Mouse (Mus musculus) stomach, embryonic 16.5 days (tissue): ENCODE results near the gene Cbx3. TPM values are rescaled to one million over a fixed set of nuclear protein-coding genes. Genes with fewer than 3 reads are reported as not detected.
A peak's percentile ranks its signal among the peaks of the same experiment; 100 is the strongest.

ENCODE experiments used
- ATAC-seq: fragments of 200-750 bp; cut with Nextera tagmentation; 2 replicates; pipeline ENCODE4 v1.8.0; 2017; ENCODE audit warnings: moderate number of reproducible peaks, moderate TSS enrichment; ENCODE audit not compliant: insufficient read depth, low FRiP score
- H3K27ac ChIP-seq: fragments of 300-500 bp; sonication (generic); 2 replicates; pipeline ENCODE4 v1.5.1; 2014; ENCODE audit warnings: low read length
- H3K27me3 ChIP-seq: fragments of 300-500 bp; sonication (generic); 2 replicates; pipeline ENCODE4 v1.6.1; 2014; ENCODE audit warnings: low read length, control low read depth, mixed read lengths; ENCODE audit not compliant: control insufficient read depth, insufficient read depth
- H3K36me3 ChIP-seq: fragments of 300-500 bp; sonication (generic); 2 replicates; pipeline ENCODE4 v1.6.1; 2014; ENCODE audit warnings: low read length; ENCODE audit not compliant: control insufficient read depth, insufficient read depth
- H3K4me1 ChIP-seq: fragments of 300-500 bp; sonication (generic); 2 replicates; pipeline ENCODE4 v1.6.1; 2014; ENCODE audit warnings: low read length, control low read depth, mixed read lengths; ENCODE audit not compliant: control insufficient read depth, insufficient read depth
- H3K4me2 ChIP-seq: fragments of 300-500 bp; sonication (generic); 2 replicates; pipeline ENCODE4 v1.6.1; 2014; ENCODE audit warnings: low read depth, low read length, mixed read lengths
- H3K4me3 ChIP-seq: fragments of 300-500 bp; sonication (generic); replicated peaks from 2 replicates; pipeline ENCODE4 v1.5.1; 2014; ENCODE audit warnings: mild to moderate bottlenecking, low read length
- H3K9ac ChIP-seq: fragments of 300-500 bp; sonication (generic); 2 replicates; pipeline ENCODE4 v1.6.1; 2014; ENCODE audit warnings: low read length
- H3K9me3 ChIP-seq: fragments of 300-500 bp; sonication (generic); replicated peaks from 2 replicates; pipeline ENCODE4 v1.6.1; 2016; ENCODE audit warnings: low read length, control low read depth; ENCODE audit not compliant: control insufficient read depth
- WGBS: fragments of 180-500 bp; shearing (Covaris S2); extraction: QIAGEN DNeasy Blood & Tissue Kit; methylation state at CpG from one replicate; pipeline ENCODE4 v1.1.7; 2014; 5-methylcytosine and 5-hydroxymethylcytosine counted together
- polyA plus RNA-seq: library from polyadenylated mRNA; unstranded; fragments of >200 nt; fragmentation: Nextera tagmentation; extraction: Ambion mirVana; gene quantifications from 2 replicates; pipeline ENCODE4 v1.2.1, GENCODE M21; 2015

Cbx3 gene
- polyA plus RNA-seq, 1 experiment from 2014 or later: 396 TPM

DNA sequence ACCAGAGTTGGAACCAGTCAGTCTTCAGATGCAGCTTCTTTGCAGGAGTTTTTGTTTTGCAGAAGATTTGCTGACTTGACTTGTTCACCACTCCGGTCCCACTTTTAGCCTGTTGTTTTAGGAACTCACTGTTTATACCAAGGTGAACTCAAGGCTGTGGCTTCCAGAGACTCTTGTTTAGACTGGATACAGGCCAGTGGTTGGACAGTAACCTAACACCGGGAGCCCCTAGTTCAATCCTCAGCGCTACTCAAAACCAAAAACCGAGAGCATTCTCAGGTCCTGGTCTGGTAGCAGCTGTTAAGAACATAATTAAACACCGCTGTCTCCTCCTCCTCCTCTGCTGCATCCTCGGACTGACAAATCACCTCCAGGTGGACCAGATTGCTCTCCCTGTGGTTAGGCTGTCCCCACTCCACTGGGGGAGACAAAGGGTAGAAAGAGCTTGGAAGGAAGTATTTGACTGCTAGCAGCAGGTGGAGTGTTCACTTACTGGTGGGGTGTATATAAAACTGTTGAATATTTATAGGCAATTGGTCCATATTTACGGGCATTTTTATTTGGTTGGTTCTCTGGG is 17.1 kb upstream of the Cbx3 start:
- WGBS: 57% methylated on average over 7 of the region's 7 CpGs
- Histone ChIP-seq H3K9me3 (no peaks in the 10 kb centered on the region), H3K27me3 (no peaks in the 10 kb centered on the region), H3K36me3 (0 out of 2 replicates have a peak, but pooled peaks cover under 1% of the 10 kb centered on the region), H3K27ac (no peak overlapping the region), H3K4me1 (no peaks in the 10 kb centered on the region), H3K4me3 (no peak overlapping the region), H3K9ac (no peak overlapping the region), H3K4me2 (no peak overlapping the region)
- ATAC-seq: no peak

DNA sequence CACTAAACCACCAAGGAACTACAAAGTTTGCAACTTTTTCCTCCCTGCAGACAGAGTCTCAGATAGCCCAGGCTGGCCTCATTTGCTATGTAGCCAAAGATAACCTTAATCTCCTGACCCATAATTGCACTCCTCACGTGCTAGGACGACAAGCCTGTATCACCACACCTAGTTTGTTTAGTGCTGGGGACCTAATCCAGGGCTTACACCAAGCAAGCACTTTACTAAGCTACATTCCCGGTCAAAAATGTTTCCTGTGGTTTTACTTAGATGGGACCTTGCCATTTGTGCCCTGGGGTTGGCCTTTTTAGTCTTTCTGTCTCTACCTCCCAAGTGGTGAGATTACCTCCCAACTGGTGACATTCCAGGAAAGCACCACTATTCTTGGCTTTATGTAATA is 15.2 kb upstream of the Cbx3 start:
- H3K36me3 ChIP-seq: peaks cover 6% of the 10 kb centered on the region; the same call in 1 of the 2 replicates
- H3K4me2 ChIP-seq: no peak overlapping the region
- H3K9me3 ChIP-seq: no peaks in the 10 kb centered on the region
- no peak for ATAC-seq
- no peaks in the 10 kb centered on the region for H3K4me1 ChIP-seq
- 30% methylated on average over 3 of the region's 3 CpGs for WGBS
- H3K27ac ChIP-seq: no peak overlapping the region
- no peak overlapping the region for H3K4me3 ChIP-seq
- no peak overlapping the region for H3K9ac ChIP-seq
- no peaks in the 10 kb centered on the region for H3K27me3 ChIP-seq

DNA sequence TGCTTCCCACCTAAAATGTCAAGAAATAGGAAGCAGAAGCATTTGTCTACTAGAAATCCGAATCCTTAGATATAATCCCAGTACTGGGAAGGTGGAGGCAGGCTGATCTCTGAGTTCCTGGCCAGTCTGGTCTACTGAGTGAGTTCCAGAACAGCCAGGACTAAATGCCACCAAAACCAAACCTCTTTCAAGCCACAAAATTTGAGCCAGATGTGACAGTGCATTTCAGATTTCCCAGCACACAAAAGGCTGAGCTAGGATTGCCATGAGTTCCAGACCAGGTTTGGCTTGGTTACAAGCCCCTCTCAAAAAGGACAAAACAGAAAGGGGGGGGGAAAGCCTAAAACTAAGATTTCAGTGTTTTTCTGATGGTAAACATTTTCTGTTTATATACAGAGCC is 14.0 kb upstream of the Cbx3 start:
- Histone ChIP-seq H3K36me3 (peaks cover 15% of the 10 kb centered on the region; the same call in 1 of the 2 replicates), H3K4me1 (no peaks in the 10 kb centered on the region), H3K4me3 (no peak overlapping the region), H3K9ac (no peak overlapping the region), H3K27me3 (no peaks in the 10 kb centered on the region), H3K27ac (no peak overlapping the region), H3K4me2 (no peak overlapping the region), H3K9me3 (no peaks in the 10 kb centered on the region)
- WGBS: 59% methylated on average over 1 of the region's 1 CpGs
- no peak for ATAC-seq

DNA sequence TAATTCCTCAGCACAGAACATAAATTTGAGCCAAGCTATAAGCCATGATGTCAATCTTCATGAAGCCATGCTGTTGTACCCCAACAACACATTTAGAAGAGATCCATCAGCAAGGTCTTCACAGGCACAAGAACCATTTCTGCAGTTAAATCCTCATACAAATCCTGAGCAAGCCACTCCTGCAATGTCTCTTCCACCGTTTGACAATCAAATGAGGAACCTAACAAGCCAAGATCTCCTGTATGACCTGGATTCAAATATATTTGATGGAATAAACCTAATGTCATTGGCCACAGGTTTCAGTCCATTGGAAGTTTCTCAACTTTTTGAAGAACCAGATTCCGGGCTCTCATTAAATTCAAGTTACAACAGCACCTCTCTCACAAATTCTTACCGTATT is 12.9 kb upstream of the Cbx3 start:
- 68% methylated on average over 3 of the region's 3 CpGs for WGBS
- H3K9ac ChIP-seq: no peak overlapping the region
- no peak overlapping the region for H3K4me3 ChIP-seq
- no peaks in the 10 kb centered on the region for H3K4me1 ChIP-seq
- no peak for ATAC-seq
- H3K27me3 ChIP-seq: no peaks in the 10 kb centered on the region
- no peak overlapping the region for H3K4me2 ChIP-seq
- no peak overlapping the region for H3K27ac ChIP-seq
- H3K36me3 ChIP-seq: peaks cover 16% of the 10 kb centered on the region
- no peaks in the 10 kb centered on the region for H3K9me3 ChIP-seq

DNA sequence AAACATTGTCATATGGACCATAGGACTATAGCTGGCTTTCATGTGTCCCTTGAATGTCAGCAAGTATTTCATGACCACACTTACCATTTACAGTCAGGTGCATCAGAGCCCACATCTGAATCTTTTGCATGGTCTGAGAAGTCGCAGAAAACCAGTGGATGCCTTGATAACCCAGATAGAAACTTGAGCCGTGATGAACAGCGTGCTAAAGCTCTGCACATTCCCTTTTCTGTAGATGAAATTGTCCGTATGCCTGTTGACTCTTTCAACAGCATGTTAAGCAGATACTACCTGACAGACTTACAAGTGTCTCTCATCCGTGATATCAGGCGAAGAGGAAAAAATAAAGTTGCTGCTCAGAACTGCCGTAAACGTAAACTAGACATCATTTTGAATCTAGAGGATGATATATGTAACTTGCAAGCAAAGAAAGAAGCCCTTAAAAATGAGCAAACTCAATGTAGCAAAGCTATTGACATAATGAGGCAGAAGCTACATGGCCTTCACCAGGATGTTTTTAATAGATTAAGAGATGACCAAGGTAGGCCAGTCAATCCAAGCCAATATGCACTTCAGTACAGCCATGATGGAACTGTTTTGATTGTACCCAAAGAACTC is 12.3 kb upstream of the Cbx3 start:
- Histone ChIP-seq H3K4me1 (no peaks in the 10 kb centered on the region), H3K4me3 (no peak overlapping the region), H3K9ac (no peak overlapping the region), H3K27me3 (no peaks in the 10 kb centered on the region), H3K9me3 (no peaks in the 10 kb centered on the region), H3K36me3 (peaks cover 16% of the 10 kb centered on the region), H3K4me2 (no peak overlapping the region), H3K27ac (no peak overlapping the region)
- 69% methylated on average over 8 of the region's 8 CpGs for WGBS
- no peak for ATAC-seq

DNA sequence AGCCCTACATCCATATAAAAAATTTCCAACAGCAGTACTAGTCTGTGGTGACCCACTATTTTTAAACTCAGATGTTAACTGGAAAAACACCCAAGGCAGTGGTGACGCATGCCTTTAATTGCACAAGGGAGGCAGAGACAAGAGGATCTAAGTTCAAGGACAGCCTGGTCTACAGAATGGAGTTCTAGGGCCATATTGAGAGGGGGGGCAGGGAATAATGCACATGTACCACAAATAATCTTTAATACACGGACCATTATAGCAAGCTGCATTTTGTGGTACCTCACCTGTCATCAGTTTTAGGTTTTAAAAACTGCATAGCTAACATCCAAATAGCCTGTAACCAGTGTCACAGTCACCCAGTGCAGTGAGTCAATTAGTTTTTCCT is 11.2 kb upstream of the Cbx3 start:
- Histone ChIP-seq H3K4me3 (no peak overlapping the region), H3K36me3 (peaks cover 24% of the 10 kb centered on the region), H3K27ac (no peak overlapping the region), H3K9me3 (no peaks in the 10 kb centered on the region), H3K4me1 (peaks cover 4% of the 10 kb centered on the region; the same call in 1 of the 2 replicates), H3K9ac (no peak overlapping the region), H3K27me3 (no peaks in the 10 kb centered on the region), H3K4me2 (no peak overlapping the region)
- ATAC-seq: no peak
- WGBS: 31% methylated on average over 2 of the region's 2 CpGs

DNA sequence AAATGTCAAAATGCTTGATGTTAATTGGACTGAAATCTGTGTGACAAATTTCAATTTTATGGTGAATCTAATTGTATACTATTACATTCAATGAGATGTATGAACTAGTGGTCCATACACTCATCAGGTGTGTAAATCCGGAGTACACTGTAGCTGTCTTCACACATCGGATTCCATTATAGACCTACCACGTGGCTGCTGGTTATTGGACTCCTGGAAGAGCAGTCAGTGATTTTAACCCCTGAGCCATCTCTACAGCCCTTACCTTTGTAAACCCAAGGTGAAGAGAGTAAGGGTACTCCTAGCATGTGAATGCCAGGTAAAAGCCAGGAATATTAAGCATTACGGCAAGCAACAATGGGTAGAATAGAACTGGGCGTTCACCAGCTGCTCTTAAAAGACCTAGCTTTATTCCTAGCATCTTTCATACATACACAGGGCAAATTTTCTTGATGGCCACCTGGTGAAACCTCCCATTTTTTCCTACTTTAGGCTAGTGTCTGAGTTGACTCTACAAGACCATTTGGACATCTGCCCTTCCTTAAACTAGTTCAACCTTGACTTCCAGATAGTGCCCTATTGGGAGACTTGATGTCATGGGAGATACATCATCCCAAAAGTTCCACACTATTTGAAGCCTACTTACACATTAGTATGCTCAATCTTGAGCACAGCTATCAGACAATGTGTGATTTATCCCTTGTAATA is 10.7 kb upstream of the Cbx3 start:
- no peaks in the 10 kb centered on the region for H3K27me3 ChIP-seq
- peaks cover 6% of the 10 kb centered on the region; the same call in 1 of the 2 replicates for H3K4me1 ChIP-seq
- H3K9ac ChIP-seq: no peak overlapping the region
- H3K4me3 ChIP-seq: no peak overlapping the region
- WGBS: 51% methylated on average over 5 of the region's 5 CpGs
- no peaks in the 10 kb centered on the region for H3K9me3 ChIP-seq
- 0 out of 2 replicates have a peak, but pooled peaks have one; percentile 9 for ATAC-seq
- no peak overlapping the region for H3K27ac ChIP-seq
- H3K4me2 ChIP-seq: no peak overlapping the region
- peaks cover 25% of the 10 kb centered on the region for H3K36me3 ChIP-seq

DNA sequence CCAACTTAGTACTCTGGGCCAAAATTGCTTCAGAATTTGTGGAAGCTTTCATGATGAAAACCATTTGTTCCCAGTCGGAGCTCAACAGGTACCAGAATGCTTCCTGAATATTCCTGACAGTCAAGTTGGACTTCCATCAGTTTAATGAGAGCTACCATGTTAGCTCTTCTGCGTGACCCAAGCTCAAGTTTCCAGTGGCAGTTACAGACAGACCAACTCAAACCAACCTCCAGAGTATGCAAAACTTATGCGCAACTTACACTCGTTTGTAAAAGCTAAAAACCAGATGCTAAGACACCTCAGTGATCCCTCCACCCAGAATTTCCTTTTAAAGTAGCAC is 10.2 kb upstream of the Cbx3 start:
- no peak overlapping the region for H3K9ac ChIP-seq
- no peak overlapping the region for H3K27ac ChIP-seq
- no peaks in the 10 kb centered on the region for H3K27me3 ChIP-seq
- H3K4me1 ChIP-seq: peaks cover 6% of the 10 kb centered on the region; the same call in 1 of the 2 replicates
- H3K4me2 ChIP-seq: no peak overlapping the region
- ATAC-seq: no peak
- H3K4me3 ChIP-seq: no peak overlapping the region
- no peaks in the 10 kb centered on the region for H3K9me3 ChIP-seq
- peaks cover 25% of the 10 kb centered on the region for H3K36me3 ChIP-seq
- 72% methylated on average over 4 of the region's 4 CpGs for WGBS

DNA sequence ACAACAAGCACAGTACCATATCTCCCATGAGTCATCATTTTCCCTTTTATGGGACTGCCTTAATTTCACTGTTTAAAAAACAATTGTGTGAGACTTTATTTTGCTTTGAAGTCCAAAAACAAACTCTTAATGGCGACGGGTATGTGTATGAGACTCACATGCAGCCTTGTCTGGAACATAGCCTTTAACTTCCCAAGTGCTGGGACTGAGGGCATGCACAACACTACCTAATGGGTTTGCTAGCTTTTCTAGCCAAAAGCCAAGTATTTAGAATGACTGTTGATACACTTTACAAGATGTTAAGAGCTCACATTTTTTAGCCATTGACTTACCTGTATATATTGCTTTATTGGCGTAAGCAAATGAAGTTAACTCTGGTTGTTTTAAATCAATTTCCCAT is 9.8 kb upstream of the Cbx3 start:
- no peak overlapping the region for H3K4me2 ChIP-seq
- H3K9ac ChIP-seq: no peak overlapping the region
- H3K9me3 ChIP-seq: no peaks in the 10 kb centered on the region
- H3K27ac ChIP-seq: no peak overlapping the region
- H3K4me3 ChIP-seq: no peak overlapping the region
- peaks cover 6% of the 10 kb centered on the region; the same call in 1 of the 2 replicates for H3K4me1 ChIP-seq
- no peaks in the 10 kb centered on the region for H3K27me3 ChIP-seq
- peaks cover 25% of the 10 kb centered on the region for H3K36me3 ChIP-seq
- 80% methylated on average over 3 of the region's 3 CpGs for WGBS
- ATAC-seq: no peak
